Mouse (Mus musculus) G1E (cell line): ENCODE measurements around the gene Rpl26.

Experiments
- CTCF ChIP-seq: IDR thresholded peaks from 2 replicates; pipeline ENCODE4 v1.5.1; 2012; ENCODE audit warnings: low read depth, low read length, inconsistent platforms, mixed read lengths
- GATA1 ChIP-seq: IDR thresholded peaks from 2 replicates; pipeline ENCODE4 v1.6.1; 2012; ENCODE audit warnings: borderline replicate concordance, low read length, inconsistent platforms, mixed read lengths
- GATA2 ChIP-seq: IDR thresholded peaks from 2 replicates; pipeline ENCODE4 v1.6.1; 2012; ENCODE audit warnings: low read depth, low read length, inconsistent platforms, borderline replicate concordance
- TAL1 ChIP-seq: conservative IDR thresholded peaks from 2 replicates; pipeline ENCODE4 v1.6.1; 2012; ENCODE audit warnings: low read depth, low read length, inconsistent platforms, mixed read lengths

DNA sequence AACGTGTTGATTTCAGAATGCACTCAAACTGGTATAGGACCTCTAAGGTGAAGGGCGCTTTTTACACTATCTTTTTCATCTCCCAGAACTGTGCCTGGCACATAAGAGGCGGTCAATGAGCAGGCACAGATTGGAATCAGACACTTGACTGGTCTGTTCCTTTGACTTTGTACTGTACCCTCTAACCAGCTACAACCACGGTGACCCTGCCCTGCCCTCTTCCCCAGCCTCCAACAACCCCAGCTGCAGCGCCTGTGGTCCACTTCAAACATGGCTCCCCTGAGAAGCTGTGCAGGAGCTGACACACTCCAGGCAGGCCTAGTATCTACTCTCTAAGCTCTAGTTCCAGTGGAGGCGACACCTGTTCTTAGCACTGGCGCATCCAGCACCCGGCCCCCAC, 41.3 kb downstream of the Rpl26 start:
- TF ChIP-seq CTCF (no peak), GATA1 (no peak), TAL1 (no peak), GATA2 (no peak)
